Mouse (Mus musculus) myocyte (in vitro differentiated cells): Measurements from ENCODE around the gene Man2a1. TPM values are rescaled to one million over a fixed set of nuclear protein-coding genes. Genes with fewer than 3 reads are reported as not detected.

ENCODE experiments used
- H3K27me3 ChIP-seq: one replicate; pipeline ENCODE4 v1.6.1; 2011; ENCODE audit not compliant: control insufficient read depth, insufficient read depth, insufficient read length
- H3K36me3 ChIP-seq: one replicate; pipeline ENCODE4 v1.6.1; 2011; ENCODE audit not compliant: control insufficient read depth, insufficient read depth
- H3K4me2 ChIP-seq: one replicate; pipeline ENCODE4 v1.6.1; 2011; ENCODE audit warnings: low read depth, control low read depth
- H3K4me3 ChIP-seq: one replicate; pipeline ENCODE4 v1.5.1; 2011; ENCODE audit warnings: mild to moderate bottlenecking, control low read depth, moderate library complexity
- H3K79me2 ChIP-seq: one replicate; pipeline ENCODE4 v1.6.1; 2011; ENCODE audit not compliant: control insufficient read depth, insufficient read depth
- H3ac ChIP-seq: one replicate; pipeline ENCODE4 v1.6.1; 2011; ENCODE audit not compliant: control insufficient read depth, insufficient read length
- CEBPB ChIP-seq: IDR thresholded peaks from 2 replicates; pipeline ENCODE4 v1.6.1; 2011; ENCODE audit warnings: mild to moderate bottlenecking, moderate library complexity; ENCODE audit not compliant: poor library complexity, insufficient read depth, severe bottlenecking
- E2F4 ChIP-seq: IDR thresholded peaks from one replicate; pipeline ENCODE4 v1.6.1; 2011; ENCODE audit warnings: mild to moderate bottlenecking, control low read depth, moderate library complexity; ENCODE audit not compliant: insufficient read depth
- MAX ChIP-seq: IDR thresholded peaks from one replicate; pipeline ENCODE4 v1.6.1; 2011; ENCODE audit warnings: low read depth, mild to moderate bottlenecking, control low read depth
- MYOD1 ChIP-seq, 3 experiments: IDR thresholded peaks; one replicate each; pipeline ENCODE4 v1.6.1; 2011; ENCODE audit warnings: control low read depth in 2 of 3, low read depth in 2 of 3, mild to moderate bottlenecking in 2 of 3, moderate library complexity in 1 of 3; ENCODE audit not compliant: insufficient read length in 2 of 3, control insufficient read depth in 1 of 3
- MYOG ChIP-seq, 3 experiments: IDR thresholded peaks; one replicate each; pipeline ENCODE4 v1.6.1; 2011; ENCODE audit warnings: control low read depth in 2 of 3, low read depth in 2 of 3, mild to moderate bottlenecking in 2 of 3; ENCODE audit not compliant: insufficient read length in 2 of 3, control insufficient read depth in 1 of 3, insufficient read depth in 1 of 3
- POLR2A ChIP-seq: IDR thresholded peaks from one replicate; pipeline ENCODE4 v1.6.1; 2011; ENCODE audit warnings: low read depth, mild to moderate bottlenecking, control low read depth, moderate library complexity; ENCODE audit not compliant: insufficient read length
- POLR2AphosphoS2 ChIP-seq: IDR thresholded peaks from one replicate; pipeline ENCODE4 v1.6.1; 2011; ENCODE audit warnings: low read depth, control low read depth; ENCODE audit not compliant: insufficient read length
- REST ChIP-seq: IDR thresholded peaks from one replicate; pipeline ENCODE4 v1.6.1; 2011; ENCODE audit warnings: mild to moderate bottlenecking, control low read depth, moderate library complexity; ENCODE audit not compliant: insufficient read depth, insufficient read length
- SRF ChIP-seq: IDR thresholded peaks from one replicate; pipeline ENCODE4 v1.6.1; 2011; ENCODE audit warnings: low read depth; ENCODE audit not compliant: control insufficient read depth, insufficient read length
- TCF12 ChIP-seq: IDR thresholded peaks from one replicate; pipeline ENCODE4 v1.6.1; 2011; ENCODE audit warnings: mild to moderate bottlenecking, control low read depth; ENCODE audit not compliant: poor library complexity, insufficient read depth, severe bottlenecking
- TCF3 ChIP-seq: IDR thresholded peaks from one replicate; pipeline ENCODE4 v1.6.1; 2011; ENCODE audit warnings: low read depth, control low read depth; ENCODE audit not compliant: insufficient read length
- USF1 ChIP-seq: IDR thresholded peaks from one replicate; pipeline ENCODE4 v1.6.1; 2011; ENCODE audit warnings: low read depth, mild to moderate bottlenecking, control low read depth, moderate library complexity
- polyA plus RNA-seq: library from polyadenylated mRNA; unstranded; fragments of >200 nt; fragmentation: generic; extraction: Trizol; gene quantifications from one replicate; pipeline ENCODE4 v1.2.1, GENCODE M21; 2012; ENCODE audit warnings: missing spikeins

The Man2a1 gene
- polyA plus RNA-seq, 1 experiment = 8.6 TPM

GRCm38 (mm10) chr17:64592355-64592754, 8.2 kb upstream of the Man2a1 start:
- no peaks in the 10 kb centered on the region for H3K36me3 ChIP-seq
- no peaks in the 10 kb centered on the region for H3K79me2 ChIP-seq
- no peaks in the 10 kb centered on the region for H3K27me3 ChIP-seq
- TF ChIP-seq E2F4 (no peak), POLR2A (no peak), SRF (no peak), TCF3 (no peak), REST (no peak), CEBPB (no peak), POLR2AphosphoS2 (no peak), USF1 (no peak), MAX (no peak), TCF12 (no peak), MYOG (IDR thresholded peaks at IDR 0.05; ENCODE audit: control insufficient read depth in 1 of 3, insufficient read depth in 1 of 3, insufficient read length in 2 of 3, low read depth in 2 of 3) (no peak), MYOD1 (IDR thresholded peaks at IDR 0.05; ENCODE audit: control insufficient read depth in 1 of 3, insufficient read length in 2 of 3, low read depth in 2 of 3) (no peak)
- H3K4me3 ChIP-seq = no peak overlapping the region
- H3ac ChIP-seq = no peak overlapping the region
- no peak overlapping the region for H3K4me2 ChIP-seq

GRCm38 (mm10) chr17:64592788-64593187, 7.7 kb upstream of the Man2a1 start:
- Histone ChIP-seq H3K4me3 (no peak overlapping the region), H3K79me2 (no peaks in the 10 kb centered on the region), H3K27me3 (no peaks in the 10 kb centered on the region), H3K4me2 (no peak overlapping the region), H3K36me3 (no peaks in the 10 kb centered on the region), H3ac (no peak overlapping the region)
- TF ChIP-seq POLR2AphosphoS2 (no peak), MYOD1 (IDR thresholded peaks at IDR 0.05; ENCODE audit: control insufficient read depth in 1 of 3, insufficient read length in 2 of 3, low read depth in 2 of 3) (no peak), POLR2A (no peak), TCF3 (no peak), TCF12 (no peak), MYOG (IDR thresholded peaks at IDR 0.05; ENCODE audit: control insufficient read depth in 1 of 3, insufficient read depth in 1 of 3, insufficient read length in 2 of 3, low read depth in 2 of 3) (no peak), MAX (no peak)

- H3K4me3 ChIP-seq = no peak overlapping the region
Observed at GRCm38 (mm10) chr17:64597770-64598169, 2.8 kb upstream of the Man2a1 start.

GRCm38 (mm10) chr17:64599916-64600315, 620 bp upstream of the Man2a1 start:
- Histone ChIP-seq H3K79me2 (peaks cover 24% of the 10 kb centered on the region), H3K4me3 (peak overlapping the region; percentile 87), H3K36me3 (no peaks in the 10 kb centered on the region), H3ac (no peak overlapping the region), H3K27me3 (no peaks in the 10 kb centered on the region), H3K4me2 (peak overlapping the region; percentile 92)
- TF ChIP-seq MAX (no peak), MYOD1 (IDR thresholded peaks at IDR 0.05; ENCODE audit: control insufficient read depth in 1 of 3, insufficient read length in 2 of 3, low read depth in 2 of 3) (no peak), TCF12 (no peak), USF1 (no peak), REST (no peak), E2F4 (no peak), MYOG (IDR thresholded peaks at IDR 0.05; ENCODE audit: control insufficient read depth in 1 of 3, insufficient read depth in 1 of 3, insufficient read length in 2 of 3, low read depth in 2 of 3) (no peak), CEBPB (no peak), POLR2AphosphoS2 (no peak)

More at GRCm38 (mm10) chr17:64597770-64598169, 2.8 kb upstream of the Man2a1 start:
- Histone ChIP-seq H3K4me2 (no peak overlapping the region), H3K27me3 (no peaks in the 10 kb centered on the region), H3ac (no peak overlapping the region), H3K79me2 (peaks cover 5% of the 10 kb centered on the region), H3K36me3 (no peaks in the 10 kb centered on the region)
- TF ChIP-seq MAX (no peak), USF1 (no peak), TCF12 (no peak), POLR2A (no peak), SRF (no peak), MYOG (IDR thresholded peaks at IDR 0.05; ENCODE audit: control insufficient read depth in 1 of 3, insufficient read depth in 1 of 3, insufficient read length in 2 of 3, low read depth in 2 of 3) (no peak), POLR2AphosphoS2 (no peak), CEBPB (no peak), TCF3 (no peak), MYOD1 (IDR thresholded peaks at IDR 0.05; ENCODE audit: control insufficient read depth in 1 of 3, insufficient read length in 2 of 3, low read depth in 2 of 3) (no peak), E2F4 (no peak), REST (no peak)

- H3K27me3 ChIP-seq = no peaks in the 10 kb centered on the region
- peak overlapping the region; percentile 87 for H3K4me3 ChIP-seq
- peaks cover 37% of the 10 kb centered on the region for H3K79me2 ChIP-seq
- TF ChIP-seq MYOG (IDR thresholded peaks at IDR 0.05; ENCODE audit: control insufficient read depth in 1 of 3, insufficient read depth in 1 of 3, insufficient read length in 2 of 3, low read depth in 2 of 3) (peak in 1 of 3 experiments; percentile 11), POLR2A (peak; percentile 15), MAX (no peak), MYOD1 (IDR thresholded peaks at IDR 0.05; ENCODE audit: control insufficient read depth in 1 of 3, insufficient read length in 2 of 3, low read depth in 2 of 3) (peak in 1 of 3 experiments; percentile 2)
- H3ac ChIP-seq = peak overlapping the region; percentile 86
- peak overlapping the region; percentile 95 for H3K4me2 ChIP-seq
- H3K36me3 ChIP-seq = no peaks in the 10 kb centered on the region
Observed at GRCm38 (mm10) chr17:64601091-64601750, 685 bp downstream of the Man2a1 start.
